Mouse (Mus musculus) hindbrain, embryonic 15.5 days (tissue): ENCODE measurements at regions not wholly inside any gene's neighbourhood (a gene's known extent, or its start where the extent isn't known, plus 50 kb on each side); places are given as distances from the start of the nearest gene placed in this dataset.
A peak's percentile ranks its signal among the peaks of the same experiment; 100 is the strongest.

ENCODE experiments used
- ATAC-seq: fragments of 200-750 bp; cut with Nextera tagmentation; 2 replicates; pipeline ENCODE4 v1.8.0; 2017; ENCODE audit warnings: low read depth, moderate number of reproducible peaks, moderate TSS enrichment; ENCODE audit not compliant: low FRiP score
- H3K27ac ChIP-seq: fragments of 300-500 bp; sonication (generic); replicated peaks from 2 replicates; pipeline ENCODE4 v1.5.1; 2015; ENCODE audit warnings: mild to moderate bottlenecking, inconsistent platforms
- H3K27me3 ChIP-seq: fragments of 300-500 bp; sonication (generic); 2 replicates; pipeline ENCODE4 v1.6.1; 2015; ENCODE audit warnings: control low read depth, inconsistent platforms
- H3K36me3 ChIP-seq: fragments of 300-500 bp; sonication (generic); 2 replicates; pipeline ENCODE4 v1.6.1; 2015; ENCODE audit warnings: control low read depth, inconsistent platforms
- H3K4me1 ChIP-seq: fragments of 300-500 bp; sonication (generic); replicated peaks from 2 replicates; pipeline ENCODE4 v1.6.1; 2015; ENCODE audit warnings: control low read depth, inconsistent platforms
- H3K4me2 ChIP-seq: fragments of 300-500 bp; sonication (generic); 2 replicates; pipeline ENCODE4 v1.6.1; 2015; ENCODE audit warnings: moderate library complexity, mild to moderate bottlenecking, inconsistent platforms
- H3K4me3 ChIP-seq: fragments of 300-500 bp; sonication (generic); 2 replicates; pipeline ENCODE4 v1.5.1; 2015; ENCODE audit warnings: mild to moderate bottlenecking, inconsistent platforms
- H3K9ac ChIP-seq: fragments of 300-500 bp; sonication (generic); 2 replicates; pipeline ENCODE4 v1.6.1; 2015; ENCODE audit warnings: inconsistent platforms
- H3K9me3 ChIP-seq: fragments of 300-500 bp; sonication (generic); 2 replicates; pipeline ENCODE4 v1.6.1; 2016; ENCODE audit warnings: control low read depth, inconsistent platforms
- whole genome bisulfite sequencing: fragments of 180-500 bp; shearing (Covaris S2); methylation state at CpG from one replicate; pipeline ENCODE4 v1.1.7; 2015; 5-methylcytosine and 5-hydroxymethylcytosine counted together

GRCm38 (mm10) chr2:166326932-166327331 is 171.5 kb upstream of the Sulf2 start:
- WGBS, result 85% methylated on average over 5 of the region's 5 CpGs
- ATAC-seq, result no peak

GRCm38 (mm10) chr2:166324954-166325353 is 169.5 kb upstream of the Sulf2 start:
- Histone ChIP-seq H3K9ac (no peak overlapping the region), H3K4me1 (peaks cover 29% of the 10 kb centered on the region), H3K4me2 (no peak overlapping the region), H3K9me3 (no peaks in the 10 kb centered on the region), H3K4me3 (no peak overlapping the region), H3K27ac (no peak overlapping the region), H3K36me3 (no peaks in the 10 kb centered on the region), H3K27me3 (no peaks in the 10 kb centered on the region)
- no peak for ATAC-seq
- WGBS, result 48% methylated on average over 3 of the region's 3 CpGs

More at GRCm38 (mm10) chr2:166326932-166327331, 171.5 kb upstream of the Sulf2 start:
- H3K9ac ChIP-seq, result no peak overlapping the region
- no peak overlapping the region for H3K27ac ChIP-seq
- no peaks in the 10 kb centered on the region for H3K9me3 ChIP-seq
- H3K4me2 ChIP-seq, result no peak overlapping the region
- H3K4me3 ChIP-seq, result no peak overlapping the region
- no peaks in the 10 kb centered on the region for H3K36me3 ChIP-seq
- H3K4me1 ChIP-seq, result peaks cover 31% of the 10 kb centered on the region
- H3K27me3 ChIP-seq, result no peaks in the 10 kb centered on the region

GRCm38 (mm10) chr2:166324439-166324838 is 169.0 kb upstream of the Sulf2 start:
- ATAC-seq, result peak; percentile 55; the same call in 1 of the 2 replicates
- Histone ChIP-seq H3K4me3 (no peak overlapping the region), H3K27ac (no peak overlapping the region), H3K9ac (no peak overlapping the region), H3K9me3 (no peaks in the 10 kb centered on the region), H3K4me1 (peaks cover 28% of the 10 kb centered on the region), H3K4me2 (no peak overlapping the region), H3K36me3 (no peaks in the 10 kb centered on the region), H3K27me3 (no peaks in the 10 kb centered on the region)
- WGBS, result 20% methylated on average over 10 of the region's 10 CpGs

GRCm38 (mm10) chr2:166322668-166323043 is 167.2 kb upstream of the Sulf2 start:
- Histone ChIP-seq H3K9me3 (no peaks in the 10 kb centered on the region), H3K4me2 (no peak overlapping the region), H3K9ac (no peak overlapping the region), H3K4me1 (peaks cover 28% of the 10 kb centered on the region), H3K36me3 (no peaks in the 10 kb centered on the region), H3K4me3 (no peak overlapping the region), H3K27ac (peak overlapping the region; percentile 47; the same call in 1 of the 2 replicates), H3K27me3 (no peaks in the 10 kb centered on the region)
- WGBS, result 34% methylated on average over 6 of the region's 6 CpGs
- ATAC-seq, result no peak

- peaks cover 28% of the 10 kb centered on the region for H3K4me1 ChIP-seq
- no peaks in the 10 kb centered on the region for H3K36me3 ChIP-seq
- no peak for ATAC-seq
- H3K9ac ChIP-seq, result no peak overlapping the region
- 79% methylated on average over 6 of the region's 6 CpGs for WGBS
- peaks cover 3% of the 10 kb centered on the region for H3K27me3 ChIP-seq
- no peak overlapping the region for H3K27ac ChIP-seq
- no peak overlapping the region for H3K4me2 ChIP-seq
- H3K9me3 ChIP-seq, result no peaks in the 10 kb centered on the region
- no peak overlapping the region for H3K4me3 ChIP-seq
Observed at GRCm38 (mm10) chr2:166321992-166322667, 166.7 kb upstream of the Sulf2 start.

GRCm38 (mm10) chr2:166316409-166316916 is 161.0 kb upstream of the Sulf2 start:
- no peak overlapping the region for H3K4me3 ChIP-seq
- no peak overlapping the region for H3K27ac ChIP-seq
- peak; percentile 73 for ATAC-seq
- H3K36me3 ChIP-seq, result no peaks in the 10 kb centered on the region
- H3K9ac ChIP-seq, result no peak overlapping the region
- 11% methylated on average over 10 of the region's 10 CpGs for WGBS
- H3K27me3 ChIP-seq, result peaks cover 18% of the 10 kb centered on the region
- peaks cover 9% of the 10 kb centered on the region; the same call in 1 of the 2 replicates for H3K4me1 ChIP-seq
- H3K4me2 ChIP-seq, result no peak overlapping the region
- no peaks in the 10 kb centered on the region for H3K9me3 ChIP-seq

GRCm38 (mm10) chr2:166310438-166310837 is 155.0 kb upstream of the Sulf2 start:
- H3K36me3 ChIP-seq, result no peaks in the 10 kb centered on the region
- H3K4me2 ChIP-seq, result no peak overlapping the region
- no peaks in the 10 kb centered on the region for H3K9me3 ChIP-seq
- H3K27ac ChIP-seq, result no peak overlapping the region
- peaks cover 17% of the 10 kb centered on the region for H3K4me1 ChIP-seq
- ATAC-seq, result no peak
- no peak overlapping the region for H3K9ac ChIP-seq
- peaks cover 13% of the 10 kb centered on the region; the same call in 1 of the 2 replicates for H3K27me3 ChIP-seq
- H3K4me3 ChIP-seq, result no peak overlapping the region
- WGBS, result 72% methylated on average over 5 of the region's 5 CpGs

- WGBS, result 72% methylated on average over 2 of the region's 2 CpGs
- H3K9ac ChIP-seq, result no peak overlapping the region
- H3K4me3 ChIP-seq, result no peak overlapping the region
- H3K36me3 ChIP-seq, result no peaks in the 10 kb centered on the region
- no peak overlapping the region for H3K27ac ChIP-seq
- H3K9me3 ChIP-seq, result no peaks in the 10 kb centered on the region
- no peak overlapping the region for H3K4me2 ChIP-seq
- H3K4me1 ChIP-seq, result peaks cover 23% of the 10 kb centered on the region
- ATAC-seq, result no peak
- peaks cover 12% of the 10 kb centered on the region; the same call in 1 of the 2 replicates for H3K27me3 ChIP-seq
Observed at GRCm38 (mm10) chr2:166309882-166310281, 154.4 kb upstream of the Sulf2 start.

GRCm38 (mm10) chr2:166307551-166307950 is 152.1 kb upstream of the Sulf2 start:
- Histone ChIP-seq H3K4me2 (no peak overlapping the region), H3K4me1 (peaks cover 26% of the 10 kb centered on the region), H3K27me3 (0 out of 2 replicates have a peak, but pooled peaks cover 2% of the 10 kb centered on the region), H3K27ac (no peak overlapping the region), H3K36me3 (no peaks in the 10 kb centered on the region), H3K9ac (no peak overlapping the region), H3K4me3 (no peak overlapping the region), H3K9me3 (no peaks in the 10 kb centered on the region)
- no peak for ATAC-seq
- WGBS, result 40% methylated on average over 13 of the region's 13 CpGs

- 50% methylated on average over 30 of the region's 30 CpGs for WGBS
- Histone ChIP-seq H3K27me3 (no peaks in the 10 kb centered on the region), H3K9ac (no peak overlapping the region), H3K27ac (peak overlapping the region; percentile 69), H3K4me3 (no peak overlapping the region), H3K4me1 (peaks cover 26% of the 10 kb centered on the region), H3K9me3 (no peaks in the 10 kb centered on the region), H3K36me3 (no peaks in the 10 kb centered on the region), H3K4me2 (no peak overlapping the region)
- peak; percentile 59; the same call in 1 of the 2 replicates for ATAC-seq
Observed at GRCm38 (mm10) chr2:166305044-166306002, 149.9 kb upstream of the Sulf2 start.

- H3K4me1 ChIP-seq, result peaks cover 26% of the 10 kb centered on the region
- no peak for ATAC-seq
- H3K36me3 ChIP-seq, result no peaks in the 10 kb centered on the region
- H3K4me3 ChIP-seq, result no peak overlapping the region
- H3K27ac ChIP-seq, result no peak overlapping the region
- H3K27me3 ChIP-seq, result no peaks in the 10 kb centered on the region
- no peaks in the 10 kb centered on the region for H3K9me3 ChIP-seq
- no peak overlapping the region for H3K4me2 ChIP-seq
- no peak overlapping the region for H3K9ac ChIP-seq
- WGBS, result 45% methylated on average over 2 of the region's 2 CpGs
Observed at GRCm38 (mm10) chr2:166303854-166304253, 148.4 kb upstream of the Sulf2 start.

GRCm38 (mm10) chr2:166301161-166301560 is 145.7 kb upstream of the Sulf2 start:
- 57% methylated on average over 9 of the region's 9 CpGs for WGBS
- H3K9ac ChIP-seq, result no peak overlapping the region
- no peak for ATAC-seq

More at GRCm38 (mm10) chr2:166301161-166301560, 145.7 kb upstream of the Sulf2 start:
- Histone ChIP-seq H3K27me3 (no peaks in the 10 kb centered on the region), H3K4me1 (peaks cover 14% of the 10 kb centered on the region), H3K4me2 (no peak overlapping the region), H3K9me3 (no peaks in the 10 kb centered on the region), H3K4me3 (no peak overlapping the region), H3K36me3 (no peaks in the 10 kb centered on the region), H3K27ac (no peak overlapping the region)
